Mouse (Mus musculus) liver, adult 2 months (tissue): ENCODE measurements around the gene Agap1. TPM values are rescaled to one million over a fixed set of nuclear protein-coding genes. Genes with fewer than 3 reads are reported as not detected.
A peak's percentile ranks its signal among the peaks of the same experiment; 100 is the strongest.

Source experiments
- DNase-seq: peaks from one replicate; pipeline ENCODE4 v3.0.0-alpha.2; 2011; ENCODE audit warnings: low read depth, low spot score; ENCODE audit errors: extremely low read depth
- H3K27ac ChIP-seq: fragments of 200-500 bp; replicated peaks from 2 replicates; pipeline ENCODE4 v1.5.1; 2012; ENCODE audit warnings: low read depth, mild to moderate bottlenecking, control low read depth, inconsistent platforms, low read length; ENCODE audit not compliant: insufficient read depth
- H3K27me3 ChIP-seq: fragments of 200-500 bp; 2 replicates; pipeline ENCODE4 v1.6.1; 2012; ENCODE audit warnings: mild to moderate bottlenecking, moderate library complexity, low read length, inconsistent platforms; ENCODE audit not compliant: control insufficient read depth, insufficient read depth
- H3K36me3 ChIP-seq: fragments of 200-500 bp; 2 replicates; pipeline ENCODE4 v1.6.1; 2012; ENCODE audit warnings: low read length, inconsistent platforms; ENCODE audit not compliant: control insufficient read depth, insufficient read depth
- H3K4me1 ChIP-seq: fragments of 200-500 bp; 2 replicates; pipeline ENCODE4 v1.6.1; 2011; ENCODE audit warnings: low read length; ENCODE audit not compliant: control insufficient read depth, insufficient read depth
- H3K4me3 ChIP-seq: fragments of 200-500 bp; 2 replicates; pipeline ENCODE4 v1.5.1; 2011; ENCODE audit warnings: low read depth, mild to moderate bottlenecking, control low read depth, low read length, moderate library complexity; ENCODE audit not compliant: insufficient read depth
- H3K79me2 ChIP-seq: fragments of 200-500 bp; 2 replicates; pipeline ENCODE4 v1.6.1; 2012; ENCODE audit warnings: inconsistent platforms, mild to moderate bottlenecking, low read length, moderate library complexity; ENCODE audit not compliant: control insufficient read depth, insufficient read depth
- H3K9ac ChIP-seq: fragments of 200-500 bp; 2 replicates; pipeline ENCODE4 v1.6.1; 2012; ENCODE audit warnings: low read depth, mild to moderate bottlenecking, control low read depth, inconsistent platforms, low read length
- CTCF ChIP-seq: fragments of 200-500 bp; IDR thresholded peaks from 2 replicates; pipeline ENCODE4 v1.5.1; 2011; ENCODE audit warnings: low read depth, low read length, control low read depth
- POLR2A ChIP-seq: fragments of 200-500 bp; IDR thresholded peaks from 2 replicates; pipeline ENCODE4 v1.6.1; 2011; ENCODE audit warnings: low read length, control low read depth; ENCODE audit not compliant: insufficient read depth; ENCODE audit errors: extremely low read depth
- WGBS: fragments of 180-500 bp; shearing (Covaris S2); methylation state at CpG from one replicate; pipeline ENCODE4 v1.1.7; 2018; 5-methylcytosine and 5-hydroxymethylcytosine counted together
- polyA plus RNA-seq: library from polyadenylated mRNA; depleted of rRNA; stranded (reverse); fragments of >200 nt; gene quantifications from 2 replicates; pipeline ENCODE4 v1.2.3, GENCODE M21; 2012
- total RNA-seq: library from RNA; depleted of rRNA; stranded (reverse); fragments of >200 nt; gene quantifications from 2 replicates; pipeline ENCODE4 v1.2.3, GENCODE M21; 2014

Agap1 gene
- total and polyA plus RNA-seq, 2 experiments: 3.4 to 3.5 TPM

GRCm38 (mm10) chr1:89734368-89734767 lies 279.8 kb downstream of the Agap1 start:
- Histone ChIP-seq H3K4me3 (no peak overlapping the region), H3K27ac (no peak overlapping the region), H3K79me2 (no peaks in the 10 kb centered on the region), H3K27me3 (no peaks in the 10 kb centered on the region), H3K36me3 (no peaks in the 10 kb centered on the region), H3K4me1 (no peaks in the 10 kb centered on the region), H3K9ac (no peak overlapping the region)
- no peak for TF ChIP-seq POLR2A
- no peak for TF ChIP-seq CTCF
- WGBS: 94% methylated on average over 9 of the region's 9 CpGs
- no peak for DNase-seq

- no peak for TF ChIP-seq CTCF
- no peak for TF ChIP-seq POLR2A
- no peaks in the 10 kb centered on the region for H3K27me3 ChIP-seq
- no peaks in the 10 kb centered on the region for H3K36me3 ChIP-seq
- no peak overlapping the region for H3K4me3 ChIP-seq
- no peak overlapping the region for H3K27ac ChIP-seq
- H3K79me2 ChIP-seq: no peaks in the 10 kb centered on the region
- no peak overlapping the region for H3K9ac ChIP-seq
- no peak for DNase-seq
- 91% methylated on average over 6 of the region's 6 CpGs for WGBS
- no peaks in the 10 kb centered on the region for H3K4me1 ChIP-seq
Measured at GRCm38 (mm10) chr1:89735146-89735545, 280.5 kb downstream of the Agap1 start.

- WGBS: 96% methylated on average over 6 of the region's 6 CpGs
Measured at GRCm38 (mm10) chr1:89736021-89736420, 281.4 kb downstream of the Agap1 start.

GRCm38 (mm10) chr1:89739067-89739774 lies 284.6 kb downstream of the Agap1 start:
- Histone ChIP-seq H3K4me1 (no peaks in the 10 kb centered on the region), H3K79me2 (no peaks in the 10 kb centered on the region; the same call in 1 of the 2 replicates), H3K27ac (no peak overlapping the region), H3K9ac (no peak overlapping the region), H3K36me3 (no peaks in the 10 kb centered on the region), H3K27me3 (no peaks in the 10 kb centered on the region), H3K4me3 (no peak overlapping the region)
- TF ChIP-seq POLR2A: no peak
- TF ChIP-seq CTCF: no peak
- DNase-seq: no peak
- 92% methylated on average over 17 of the region's 17 CpGs for WGBS

More at GRCm38 (mm10) chr1:89736021-89736420, 281.4 kb downstream of the Agap1 start:
- no peak for DNase-seq
- H3K4me3 ChIP-seq: no peak overlapping the region
- no peaks in the 10 kb centered on the region for H3K27me3 ChIP-seq
- H3K27ac ChIP-seq: no peak overlapping the region
- no peaks in the 10 kb centered on the region for H3K79me2 ChIP-seq
- no peaks in the 10 kb centered on the region for H3K4me1 ChIP-seq
- H3K36me3 ChIP-seq: no peaks in the 10 kb centered on the region
- H3K9ac ChIP-seq: no peak overlapping the region
- no peak for TF ChIP-seq POLR2A
- TF ChIP-seq CTCF: no peak

- DNase-seq: no peak
- Histone ChIP-seq H3K79me2 (no peaks in the 10 kb centered on the region; the same call in 1 of the 2 replicates), H3K9ac (no peak overlapping the region), H3K4me3 (no peak overlapping the region), H3K27ac (no peak overlapping the region), H3K36me3 (no peaks in the 10 kb centered on the region), H3K4me1 (no peaks in the 10 kb centered on the region), H3K27me3 (no peaks in the 10 kb centered on the region)
- TF ChIP-seq CTCF: no peak
- no peak for TF ChIP-seq POLR2A
- 72% methylated on average over 3 of the region's 3 CpGs for WGBS
Measured at GRCm38 (mm10) chr1:89739775-89740099, 285.1 kb downstream of the Agap1 start.

- H3K27ac ChIP-seq: no peak overlapping the region
- no peaks in the 10 kb centered on the region for H3K27me3 ChIP-seq
- no peaks in the 10 kb centered on the region for H3K36me3 ChIP-seq
- H3K4me1 ChIP-seq: no peaks in the 10 kb centered on the region
- peak; percentile 6 for DNase-seq
- TF ChIP-seq POLR2A (no peak), CTCF (no peak)
- no peaks in the 10 kb centered on the region; the same call in 1 of the 2 replicates for H3K79me2 ChIP-seq
- no peak overlapping the region for H3K4me3 ChIP-seq
- no peak overlapping the region for H3K9ac ChIP-seq
- 74% methylated on average over 3 of the region's 3 CpGs for WGBS
Measured at GRCm38 (mm10) chr1:89742359-89742758, 287.8 kb downstream of the Agap1 start.
